Mouse (Mus musculus): ENCODE measurements at regions not wholly inside any gene's neighbourhood (a gene's known extent, or its start where the extent isn't known, plus 50 kb on each side); places are given as distances from the start of the nearest gene placed in this dataset.

- no peak for TF ChIP-seq CTCF (IDR thresholded peaks at IDR 0.05; ENCODE audit: extremely low read depth, insufficient read length, insufficient replicate concordance, low read depth, low read length)
- TF ChIP-seq POLR2A (IDR thresholded peaks at IDR 0.05; ENCODE audit: low read depth, low read length), result no peak
Observed at GRCm38 (mm10) chr16:25603121-25603520, 80.4 kb upstream of the Trp63 start.
